Mouse (Mus musculus) natural killer cell, adult 2 months (primary cell): ENCODE results near the gene Nup107.

Source experiments
- DNase-seq, 2 experiments: peaks; one replicate each; pipeline ENCODE4 v3.0.0; 2022; ENCODE audit warnings: low spot score in 2 of 2

Nup107 gene

GRCm38 (mm10) chr10:117801886-117802285 is 9.4 kb upstream of the Nup107 start:
- no peak for DNase-seq

- DNase-seq, result no peak
These were observed 7.3 kb upstream of the Nup107 start for GRCm38 (mm10) chr10:117799806-117800205.

GRCm38 (mm10) chr10:117798436-117799035 is 6.0 kb upstream of the Nup107 start:
- DNase-seq, result no peak

GRCm38 (mm10) chr10:117797684-117798083 is 5.2 kb upstream of the Nup107 start:
- DNase-seq, result no peak

GRCm38 (mm10) chr10:117797106-117797505 is 4.6 kb upstream of the Nup107 start:
- no peak for DNase-seq

GRCm38 (mm10) chr10:117796181-117796580 is 3.7 kb upstream of the Nup107 start:
- peak in 1 of 2 experiments; percentile 50 for DNase-seq

GRCm38 (mm10) chr10:117795206-117795605 is 2.7 kb upstream of the Nup107 start:
- no peak for DNase-seq

GRCm38 (mm10) chr10:117793436-117794030 is 1.0 kb upstream of the Nup107 start:
- no peak for DNase-seq

GRCm38 (mm10) chr10:117791171-117791470 is 1.4 kb downstream of the Nup107 start:
- DNase-seq, result no peak

GRCm38 (mm10) chr10:117790421-117791170 is 1.9 kb downstream of the Nup107 start:
- no peak for DNase-seq

GRCm38 (mm10) chr10:117790011-117790410 is 2.5 kb downstream of the Nup107 start:
- no peak for DNase-seq

- no peak for DNase-seq
These were observed 7.9 kb downstream of the Nup107 start for GRCm38 (mm10) chr10:117784646-117785045.

GRCm38 (mm10) chr10:117783786-117784420 is 8.6 kb downstream of the Nup107 start:
- no peak for DNase-seq

GRCm38 (mm10) chr10:117782491-117783260 is 9.8 kb downstream of the Nup107 start:
- DNase-seq, result no peak

GRCm38 (mm10) chr10:117782056-117782455 is 10.4 kb downstream of the Nup107 start:
- DNase-seq, result no peak

- DNase-seq, result no peak
These were observed 11.3 kb downstream of the Nup107 start for GRCm38 (mm10) chr10:117781021-117781725.

- no peak for DNase-seq
These were observed 12.1 kb downstream of the Nup107 start for GRCm38 (mm10) chr10:117780306-117780911.

GRCm38 (mm10) chr10:117779581-117780305 is 12.8 kb downstream of the Nup107 start:
- no peak for DNase-seq

GRCm38 (mm10) chr10:117778951-117779350 is 13.6 kb downstream of the Nup107 start:
- no peak for DNase-seq

GRCm38 (mm10) chr10:117778328-117778910 is 14.1 kb downstream of the Nup107 start:
- DNase-seq, result no peak
